In the genomic region with DNA sequence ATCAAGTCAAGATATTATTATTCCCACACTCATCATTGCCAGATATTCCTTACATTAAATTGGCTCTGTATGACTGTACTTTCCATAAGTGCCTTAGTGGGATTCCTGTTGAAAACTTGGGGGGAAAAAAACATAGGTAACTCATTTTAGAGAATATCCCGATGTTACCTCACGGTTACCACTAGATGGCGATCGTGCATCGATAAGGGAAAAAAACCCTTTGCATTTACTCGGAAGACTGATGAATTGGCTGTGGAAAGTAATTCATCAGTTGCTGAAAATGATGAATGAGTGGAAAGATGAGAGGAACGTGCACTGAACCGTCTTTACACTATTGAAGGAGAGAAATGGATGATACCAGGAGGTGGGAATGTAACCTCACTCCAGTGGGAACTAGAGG, we compare ENCODE assay signal across 8 mouse cellular contexts.
A peak's percentile ranks its signal among the peaks of the same experiment; 100 is the strongest.
DNase-seq lines count a peak whose midpoint lies in the region; ATAC-seq and TF ChIP-seq lines count a peak whose summit lies in the region.

No protein-coding gene starts in this region.

- ATAC-seq in cerebellum, adult (ENCODE audit: insufficient number of reproducible peaks, low FRiP score, low TSS enrichment) = no peak
- ATAC-seq in liver, embryonic 14.5 days (ENCODE audit: insufficient read depth) = no peak
- no peak for ATAC-seq in forebrain, embryonic 16.5 days

- TF ChIP-seq EP300 in liver, embryonic 14.5 days (IDR thresholded peaks at IDR 0.05; ENCODE audit: low read depth) = no peak

- H3K9ac ChIP-seq in liver, embryonic 14.5 days (replicated peaks) = no peak overlapping the region
- no peak overlapping the region for H3K9ac ChIP-seq in forebrain, embryonic 16.5 days (replicated peaks; ENCODE audit: low read depth, low read length)

- H3K4me1 ChIP-seq in liver, embryonic 14.5 days (replicated peaks; ENCODE audit: control insufficient read depth in 2 of 2, insufficient read depth in 2 of 2, low read length in 1 of 2) = no peaks in the 10 kb centered on the region
- H3K4me1 ChIP-seq in forebrain, embryonic 16.5 days (replicated peaks; ENCODE audit: control insufficient read depth, insufficient read depth, low read length) = no peaks in the 10 kb centered on the region

- no peak overlapping the region for H3K4me3 ChIP-seq in liver, embryonic 14.5 days (ENCODE audit: insufficient read depth in 1 of 2, low read depth in 2 of 2, low read length in 2 of 2)
- no peak overlapping the region for H3K4me3 ChIP-seq in forebrain, embryonic 16.5 days (replicated peaks; ENCODE audit: low read length)

- H3K9me3 ChIP-seq in liver, embryonic 14.5 days (ENCODE audit: control insufficient read depth, low read length) = no peaks in the 10 kb centered on the region
- no peaks in the 10 kb centered on the region for H3K9me3 ChIP-seq in forebrain, embryonic 16.5 days (ENCODE audit: control insufficient read depth, low read length)

- TF ChIP-seq CTCF in liver, embryonic 14.5 days (IDR thresholded peaks at IDR 0.05; ENCODE audit: low read depth) = peak; percentile 46; the same call in 1 of the 2 replicates

- no peak overlapping the region for H3K27ac ChIP-seq in liver, embryonic 14.5 days
- H3K27ac ChIP-seq in forebrain, embryonic 16.5 days (ENCODE audit: low read length) = no peak overlapping the region

- no peak overlapping the region for H3K4me2 ChIP-seq in liver, embryonic 14.5 days (ENCODE audit: low read depth)
- H3K4me2 ChIP-seq in forebrain, embryonic 16.5 days (ENCODE audit: low read length) = no peak overlapping the region

- peak; percentile 40 to 53 for DNase-seq in cerebellum, postnatal 10 days
- DNase-seq in left cerebral cortex, adult 18-20 months (ENCODE audit: low spot score in 2 of 2) = peak; percentile 22 to 46
- no peak for DNase-seq in left cerebral cortex, adult 8-10 months (ENCODE audit: low spot score in 2 of 2)
- DNase-seq in R1 (ENCODE audit: low read depth, low spot score) = peak; percentile 47
- peak in 1 of 3 experiments; percentile 3 for DNase-seq in liver, embryonic 14.5 days (ENCODE audit: low read depth in 3 of 3, low spot score in 3 of 3)
- no peak for DNase-seq in spleen, postnatal 4 days (ENCODE audit: low spot score in 2 of 2)

- 9% methylated on average over 8 of the region's 8 CpGs for WGBS in liver, embryonic 14.5 days (ENCODE audit: insufficient replicate concordance)
- WGBS in forebrain, embryonic 16.5 days = 25% methylated on average over 8 of the region's 8 CpGs

- no peaks in the 10 kb centered on the region for H3K27me3 ChIP-seq in liver, embryonic 14.5 days (ENCODE audit: control insufficient read depth, insufficient read depth, low read length)
- no peaks in the 10 kb centered on the region for H3K27me3 ChIP-seq in forebrain, embryonic 16.5 days (replicated peaks; ENCODE audit: control insufficient read depth, insufficient read depth, low read length)

- no peaks in the 10 kb centered on the region for H3K36me3 ChIP-seq in liver, embryonic 14.5 days (replicated peaks; ENCODE audit: control insufficient read depth, insufficient read depth, low read depth)
- H3K36me3 ChIP-seq in forebrain, embryonic 16.5 days (ENCODE audit: control insufficient read depth, insufficient read depth) = no peaks in the 10 kb centered on the region

Comparison
In these comparisons a context has a peak if more than half of its experiments do, and no peak if none do; other contexts are left out.
1. DNase-seq: peak in cerebellum, postnatal 10 days (2 of 2), left cerebral cortex, adult 18-20 months (2 of 2) and R1 (single experiment); none in left cerebral cortex, adult 8-10 months (0 of 2) and spleen, postnatal 4 days (0 of 2).